Mouse (Mus musculus) thymus, adult 18-20 months (tissue): Measurements from ENCODE around the gene Casz1.

Experiments
- DNase-seq, 2 experiments: peaks; one replicate each; pipeline ENCODE4 v3.0.0; 2022; ENCODE audit warnings: mixed read lengths in 2 of 2

Casz1 gene

GRCm38 (mm10) chr4:148804137-148804779 is at the start of gene Casz1:
Casz1 (plus strand) TSS chr4:148804429.
- no peak for DNase-seq

GRCm38 (mm10) chr4:148758863-148759262 is 45.4 kb upstream of the Casz1 start:
- no peak for DNase-seq

GRCm38 (mm10) chr4:148760152-148760551 is 44.1 kb upstream of the Casz1 start:
- DNase-seq = no peak

GRCm38 (mm10) chr4:148766021-148766775 is 38.0 kb upstream of the Casz1 start:
- no peak for DNase-seq

- no peak for DNase-seq
These were observed 36.4 kb upstream of the Casz1 start for GRCm38 (mm10) chr4:148767655-148768305.

- DNase-seq = no peak
These were observed 35.6 kb upstream of the Casz1 start for GRCm38 (mm10) chr4:148768649-148769048.

- DNase-seq = no peak
These were observed 33.4 kb upstream of the Casz1 start for GRCm38 (mm10) chr4:148770582-148771408.

- no peak for DNase-seq
These were observed 32.8 kb upstream of the Casz1 start for GRCm38 (mm10) chr4:148771409-148771929.

- DNase-seq = no peak
These were observed 31.6 kb upstream of the Casz1 start for GRCm38 (mm10) chr4:148772658-148773057.

- no peak for DNase-seq
These were observed 30.2 kb upstream of the Casz1 start for GRCm38 (mm10) chr4:148774036-148774435.

GRCm38 (mm10) chr4:148775476-148776269 is 28.6 kb upstream of the Casz1 start:
- no peak for DNase-seq

- no peak for DNase-seq
These were observed 24.1 kb upstream of the Casz1 start for GRCm38 (mm10) chr4:148780097-148780621.

- no peak for DNase-seq
These were observed 22.7 kb upstream of the Casz1 start for GRCm38 (mm10) chr4:148781516-148781915.

- no peak for DNase-seq
These were observed 21.3 kb upstream of the Casz1 start for GRCm38 (mm10) chr4:148782880-148783279.

- no peak for DNase-seq
These were observed 20.5 kb upstream of the Casz1 start for GRCm38 (mm10) chr4:148783760-148784159.

GRCm38 (mm10) chr4:148785053-148785567 is 19.1 kb upstream of the Casz1 start:
- DNase-seq = no peak

- DNase-seq = no peak
These were observed 18.2 kb upstream of the Casz1 start for GRCm38 (mm10) chr4:148785995-148786394.

GRCm38 (mm10) chr4:148790940-148791339 is 13.3 kb upstream of the Casz1 start:
- no peak for DNase-seq

GRCm38 (mm10) chr4:148795038-148795437 is 9.2 kb upstream of the Casz1 start:
- DNase-seq = no peak

- no peak for DNase-seq
These were observed 6.5 kb upstream of the Casz1 start for GRCm38 (mm10) chr4:148797475-148798324.
